Comparison of ENCODE assay signal across 9 mouse cellular contexts in the genomic region with DNA sequence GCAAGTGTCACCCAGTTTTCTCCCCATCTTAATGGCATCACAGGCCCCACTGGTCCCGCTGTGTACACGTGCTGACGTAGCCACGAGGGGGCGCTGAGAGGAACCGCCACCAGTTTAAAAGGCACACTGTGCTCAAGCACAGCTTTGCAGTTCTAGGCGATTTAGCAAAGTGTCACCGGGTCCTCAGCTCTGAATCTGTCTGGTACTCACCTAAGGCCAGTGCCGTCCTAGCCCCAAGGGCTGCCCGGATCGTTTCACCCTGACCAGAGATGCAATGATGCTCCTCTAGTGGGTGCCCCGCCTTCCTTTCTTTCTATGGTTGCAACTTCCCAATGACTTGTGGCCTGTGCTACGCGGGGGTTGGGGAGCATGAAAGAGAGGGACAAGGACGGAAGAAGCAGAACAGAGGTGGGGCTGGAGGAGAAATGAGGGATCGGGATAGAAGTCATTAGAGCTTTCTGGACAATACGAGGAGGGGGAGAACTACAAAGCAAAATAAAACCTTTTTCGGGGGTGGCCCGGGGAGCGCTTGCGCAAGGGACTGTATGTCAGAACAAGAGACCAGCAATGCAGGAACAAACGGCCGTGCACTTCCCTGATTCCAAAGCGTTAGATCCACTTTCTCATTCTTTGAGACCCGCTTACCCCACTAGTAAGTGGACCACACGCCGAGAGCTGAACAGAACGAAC. TPM values are rescaled to one million over a fixed set of nuclear protein-coding genes. Genes with fewer than 3 reads are reported as not detected.
DNase-seq lines count a peak whose midpoint lies in the region; ATAC-seq lines count a peak whose summit lies in the region.
"Had no signal": no experiment of that assay in that cellular context is flagged by ENCODE, and none has a peak within 500 bp of the region (broad histone marks: within the 10 kb centered on the region; RNA-seq: fewer than 3 reads in every experiment).

No protein-coding gene starts in this region.

- DNase-seq in CD8-positive naive resting alpha-beta T cell, adult 2 months (ENCODE audit: low read depth in 2 of 2, low spot score in 2 of 2), result peak; percentile 81 to 88
- DNase-seq in c-Kit-positive CD71-negative TER-119-negative erythroid progenitor cells, embryonic 14.5 days (ENCODE audit: low read depth), result peak; percentile 78
- peak; percentile 78 for DNase-seq in forebrain, embryonic 10.5 days (ENCODE audit: extremely low spot score, low spot score)
- peak; percentile 86 for DNase-seq in kidney, postnatal 10 days
- peak; percentile 69 for DNase-seq in liver, embryonic 13.5 days
- peak; percentile 92 for DNase-seq in naive thymus-derived CD4-positive, alpha-beta T cell, adult 2 months (ENCODE audit: low read depth)

- WGBS in forebrain, embryonic 10.5 days, result 1% methylated on average over 28 of the region's 28 CpGs
- 2% methylated on average over 28 of the region's 28 CpGs for WGBS in heart, embryonic 14.5 days
- WGBS in liver, embryonic 13.5 days (ENCODE audit: insufficient replicate concordance), result 3% methylated on average over 28 of the region's 28 CpGs
- 6% methylated on average over 28 of the region's 28 CpGs for WGBS in stomach, embryonic 14.5 days

- no peaks in the 10 kb centered on the region for H3K9me3 ChIP-seq in forebrain, embryonic 10.5 days
- no peaks in the 10 kb centered on the region for H3K9me3 ChIP-seq in heart, embryonic 14.5 days (ENCODE audit: control insufficient read depth, low read length)
- no peaks in the 10 kb centered on the region for H3K9me3 ChIP-seq in liver, embryonic 13.5 days (replicated peaks)
- H3K9me3 ChIP-seq in stomach, embryonic 14.5 days (ENCODE audit: control insufficient read depth, low read depth, low read length), result no peaks in the 10 kb centered on the region

- no peaks in the 10 kb centered on the region for H3K36me3 ChIP-seq in forebrain, embryonic 10.5 days (replicated peaks)
- no peaks in the 10 kb centered on the region for H3K36me3 ChIP-seq in heart, embryonic 14.5 days (ENCODE audit: control insufficient read depth, insufficient read depth, low read length)
- H3K36me3 ChIP-seq in liver, embryonic 13.5 days, result no peaks in the 10 kb centered on the region
- no peaks in the 10 kb centered on the region for H3K36me3 ChIP-seq in stomach, embryonic 14.5 days (ENCODE audit: control insufficient read depth, insufficient read depth, low read length)

- peaks cover 63% of the 10 kb centered on the region for H3K27me3 ChIP-seq in forebrain, embryonic 10.5 days (ENCODE audit: poor library complexity, severe bottlenecking)
- H3K27me3 ChIP-seq in heart, embryonic 14.5 days (ENCODE audit: control insufficient read depth, insufficient read depth, low read length), result no peaks in the 10 kb centered on the region
- peaks cover 27% of the 10 kb centered on the region for H3K27me3 ChIP-seq in liver, embryonic 13.5 days
- H3K27me3 ChIP-seq in stomach, embryonic 14.5 days (ENCODE audit: control insufficient read depth, insufficient read depth, low read length), result no peaks in the 10 kb centered on the region

- H3K27ac ChIP-seq in forebrain, embryonic 10.5 days, result peak overlapping the region; percentile 13; the same call in 1 of the 2 replicates
- 0 out of 4 replicates have a peak overlapping the region, but pooled peaks of 1 of the 2 experiments have one; percentile 8 for H3K27ac ChIP-seq in heart, embryonic 14.5 days (replicated peaks in 1 of 2; ENCODE audit: control insufficient read depth in 1 of 2, insufficient read depth in 1 of 2, low read depth in 2 of 2, low read length in 2 of 2)
- H3K27ac ChIP-seq in liver, embryonic 13.5 days, result no peak overlapping the region
- no peak overlapping the region for H3K27ac ChIP-seq in stomach, embryonic 14.5 days (ENCODE audit: low read length)

- peak overlapping the region; percentile 55 for H3K4me3 ChIP-seq in forebrain, embryonic 10.5 days
- H3K4me3 ChIP-seq in heart, embryonic 14.5 days (ENCODE audit: control insufficient read depth in 1 of 2, insufficient read depth in 1 of 2, low read depth in 1 of 2, low read length in 2 of 2), result peak overlapping the region; percentile 42 to 43
- peak overlapping the region; percentile 59 for H3K4me3 ChIP-seq in liver, embryonic 13.5 days (replicated peaks)
- peak overlapping the region; percentile 29 for H3K4me3 ChIP-seq in stomach, embryonic 14.5 days (ENCODE audit: low read depth, low read length)

- peak overlapping the region; percentile 62 for H3K9ac ChIP-seq in heart, embryonic 14.5 days (ENCODE audit: low read length)
- H3K9ac ChIP-seq in liver, embryonic 13.5 days, result peak overlapping the region; percentile 63
- peak overlapping the region; percentile 7; the same call in 1 of the 2 replicates for H3K9ac ChIP-seq in stomach, embryonic 14.5 days (replicated peaks; ENCODE audit: low read depth, low read length)

- peaks cover 34% of the 10 kb centered on the region for H3K4me1 ChIP-seq in forebrain, embryonic 10.5 days
- H3K4me1 ChIP-seq in heart, embryonic 14.5 days (ENCODE audit: control insufficient read depth in 2 of 2, insufficient read depth in 2 of 2, low read length in 2 of 2), result peaks cover 19 to 30% of the 10 kb centered on the region in 2 experiments
- peaks cover 29% of the 10 kb centered on the region for H3K4me1 ChIP-seq in liver, embryonic 13.5 days (replicated peaks)
- no peaks in the 10 kb centered on the region for H3K4me1 ChIP-seq in stomach, embryonic 14.5 days (ENCODE audit: control insufficient read depth, insufficient read depth, low read length)

- H3K4me2 ChIP-seq in heart, embryonic 14.5 days (ENCODE audit: low read length), result peak overlapping the region; percentile 87
- H3K4me2 ChIP-seq in liver, embryonic 13.5 days, result peak overlapping the region; percentile 82
- peak overlapping the region; percentile 80 for H3K4me2 ChIP-seq in stomach, embryonic 14.5 days (replicated peaks; ENCODE audit: low read depth, low read length)

- peak; percentile 72 for ATAC-seq in heart, embryonic 14.5 days (ENCODE audit: insufficient number of reproducible peaks, insufficient read depth, low FRiP score, low read depth)
- ATAC-seq in liver, embryonic 13.5 days (ENCODE audit: low read depth), result peak; percentile 80
- ATAC-seq in stomach, embryonic 14.5 days (ENCODE audit: insufficient number of reproducible peaks, insufficient read depth, low FRiP score, low read depth), result peak; percentile 66; the same call in 1 of the 2 replicates

RNA-seq across cellular contexts. Expression of gene Gm17651, which starts 6.3 kb away (rescaled TPM):
- polyA plus RNA-seq in forebrain, embryonic 10.5 days (2016; fragmentation: Nextera tagmentation; extraction: Ambion mirVana), result not detected in 2 replicates
- not detected in 2 replicates for polyA plus RNA-seq in heart, embryonic 14.5 days (2014; fragmentation: Nextera tagmentation; extraction: Ambion mirVana)
- polyA plus RNA-seq in liver, embryonic 13.5 days (2015; fragmentation: Nextera tagmentation; extraction: Ambion mirVana), result not detected in 2 replicates
- polyA plus RNA-seq in stomach, embryonic 14.5 days (2014; fragmentation: Nextera tagmentation; extraction: Ambion mirVana), result not detected in 2 replicates
- polyA plus RNA-seq: gonadal fat pad, adult 2 months had no signal

RNA-seq across cellular contexts. Expression of gene Prkab2, which starts 22.8 kb away (rescaled TPM):
- 7.6 and 8.5 TPM in 2 replicates for polyA plus RNA-seq in forebrain, embryonic 10.5 days (2016; fragmentation: Nextera tagmentation; extraction: Ambion mirVana)
- polyA plus RNA-seq in heart, embryonic 14.5 days (2014; fragmentation: Nextera tagmentation; extraction: Ambion mirVana), result 14.1 and 14.4 TPM in 2 replicates
- polyA plus RNA-seq in liver, embryonic 13.5 days (2015; fragmentation: Nextera tagmentation; extraction: Ambion mirVana), result 1.5 and 2.0 TPM in 2 replicates
- polyA plus RNA-seq in stomach, embryonic 14.5 days (2014; fragmentation: Nextera tagmentation; extraction: Ambion mirVana), result 8.6 and 8.7 TPM in 2 replicates

RNA-seq across cellular contexts. Expression of gene Fmo5, which starts 52.2 kb away (rescaled TPM):
- polyA plus RNA-seq in forebrain, embryonic 10.5 days (2016; fragmentation: Nextera tagmentation; extraction: Ambion mirVana), result 0.48 and 0.86 TPM in 2 replicates
- 3.6 and 3.7 TPM in 2 replicates for polyA plus RNA-seq in heart, embryonic 14.5 days (2014; fragmentation: Nextera tagmentation; extraction: Ambion mirVana)
- 7.5 and 9.6 TPM in 2 replicates for polyA plus RNA-seq in liver, embryonic 13.5 days (2015; fragmentation: Nextera tagmentation; extraction: Ambion mirVana)
- polyA plus RNA-seq in stomach, embryonic 14.5 days (2014; fragmentation: Nextera tagmentation; extraction: Ambion mirVana), result 2.9 and 3.4 TPM in 2 replicates

Comparison
In these comparisons a context has a peak if more than half of its experiments do, and no peak if none do; other contexts are left out.
1. H3K9ac ChIP-seq: peak in every context shown above with its lines; median percentile 63 in liver, embryonic 13.5 days; 62 in heart, embryonic 14.5 days; 7 in stomach, embryonic 14.5 days.